Mouse (Mus musculus): ENCODE results near the gene Zfp759. TPM values are rescaled to one million over a fixed set of nuclear protein-coding genes. Genes with fewer than 3 reads are reported as not detected.

Gene Zfp759
- total and polyA plus RNA-seq, 3 experiments = 2.2 to 6.1 (median 2.6) TPM

DNA sequence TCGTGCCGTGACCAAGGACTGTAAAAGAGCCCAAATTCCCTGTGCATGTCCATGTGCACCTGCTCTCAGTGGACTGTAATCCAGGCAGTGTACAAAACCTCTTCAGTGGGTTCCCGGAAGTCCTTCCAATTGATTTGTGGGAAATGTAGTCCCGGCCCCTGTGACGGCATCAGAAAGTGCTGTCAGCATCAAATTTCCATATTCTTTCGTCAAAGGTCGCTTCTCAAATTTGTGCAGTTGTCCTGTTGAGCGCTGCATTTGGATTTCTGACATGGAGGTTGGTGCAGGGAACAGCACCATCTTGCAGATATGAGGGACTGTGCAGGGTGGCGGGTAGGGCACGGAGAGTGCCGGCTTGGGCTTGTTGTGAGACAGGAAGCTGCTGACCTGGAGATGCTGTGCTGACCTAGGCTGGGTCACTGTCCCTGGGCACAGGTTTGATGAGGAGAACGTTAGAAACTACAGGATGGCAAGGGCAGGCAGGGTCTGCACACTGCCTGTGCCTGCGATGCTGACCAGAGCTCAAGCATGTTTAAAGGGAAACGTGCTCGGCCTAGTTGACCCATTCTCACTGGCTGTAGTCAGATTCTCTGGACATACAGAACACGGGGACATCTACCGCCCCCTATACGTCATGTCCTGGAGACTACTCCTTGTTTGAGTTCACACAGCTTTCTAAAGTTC lies 6.7 kb downstream of the Zfp759 start:
- Histone ChIP-seq H3K27me3 (replicated peaks) (no peaks in the 10 kb centered on the region), H3K4me3 (replicated peaks in 1 of 3; ENCODE audit: low read depth in 2 of 3, low read length in 2 of 3, poor library complexity in 1 of 3) (peak overlapping the region; percentile 82 to 85 (median 84)), H3K79me2 (replicated peaks; ENCODE audit: control insufficient read depth, extremely low read depth, insufficient read depth, poor library complexity, severe bottlenecking) (no peaks in the 10 kb centered on the region), H3K4me2 (ENCODE audit: insufficient read depth, low read depth, poor library complexity, severe bottlenecking) (peak overlapping the region; percentile 1; the same call in 1 of the 2 replicates), H3K4me1 (ENCODE audit: control insufficient read depth in 1 of 2, insufficient read depth in 2 of 2) (peaks cover 0 to 11% of the 10 kb centered on the region in 2 experiments; a peak in 1 of 4 replicates), H3K9ac (ENCODE audit: insufficient read depth, low read depth) (peak overlapping the region; percentile 19), H3K27ac (ENCODE audit: insufficient read depth, low read depth) (peak overlapping the region; percentile 22), H3K9me3 (replicated peaks; ENCODE audit: low read length) (no peaks in the 10 kb centered on the region), H3K36me3 (replicated peaks in 1 of 2; ENCODE audit: control insufficient read depth in 1 of 2, insufficient read depth in 1 of 2, low read length in 1 of 2) (no peaks in the 10 kb centered on the region)
- in situ Hi-C loops (cut with MboI; ENCODE audit: low pct_ligation_motif_present, low pct_unique_long_range_greater_than_20kb, low sequenced_read_pairs) = no loop called here
- DNase-seq (ENCODE audit: extremely low read depth) = peak; percentile 92
- TF ChIP-seq MEF2A (IDR thresholded peaks at IDR 0.05; ENCODE audit: borderline replicate concordance, low read depth, low read length) = peak; percentile 39; the same call in 1 of the 2 replicates
- no peak for TF ChIP-seq E2F4 (IDR thresholded peaks at IDR 0.05; ENCODE audit: insufficient replicate concordance, low read depth, low read length)
- no peak for TF ChIP-seq JUN (IDR thresholded peaks at IDR 0.05; ENCODE audit: insufficient read depth, low read depth, low read length)
- no peak for TF ChIP-seq ZC3H11A (IDR thresholded peaks at IDR 0.05; ENCODE audit: low read depth, low read length)
- peak; percentile 62 for TF ChIP-seq POLR2A (IDR thresholded peaks at IDR 0.05; ENCODE audit: low read depth, low read length)
- TF ChIP-seq ELF1 (IDR thresholded peaks at IDR 0.05; ENCODE audit: low read depth, low read length) = peak; percentile 91
- TF ChIP-seq GABPA (IDR thresholded peaks at IDR 0.05; ENCODE audit: insufficient replicate concordance, low read depth, low read length) = peak; percentile 45; the same call in 1 of the 2 replicates
- peak in 1 of 2 experiments; percentile 42; a peak in 2 of 4 replicates for TF ChIP-seq CTCF (conservative IDR thresholded peaks at IDR 0.05 in 1 of 2, IDR thresholded peaks at IDR 0.05 in 1 of 2; ENCODE audit: low read depth in 2 of 2, low read length in 2 of 2)
- no peak for TF ChIP-seq MAFK (IDR thresholded peaks at IDR 0.05; ENCODE audit: insufficient replicate concordance, low read length)
- TF ChIP-seq POLR2AphosphoS2 (IDR thresholded peaks at IDR 0.05; ENCODE audit: low read depth, low read length) = no peak
- TF ChIP-seq TCF12 (IDR thresholded peaks at IDR 0.05; ENCODE audit: low read depth, low read length) = peak; percentile 52
- TF ChIP-seq MYC (IDR thresholded peaks at IDR 0.05; ENCODE audit: low read depth, low read length) = peak; percentile 59
- TF ChIP-seq CHD2 (IDR thresholded peaks at IDR 0.05; ENCODE audit: low read length) = no peak
- TF ChIP-seq HCFC1 (IDR thresholded peaks at IDR 0.05; ENCODE audit: low read depth, low read length) = peak; percentile 97
- TF ChIP-seq USF1 (IDR thresholded peaks at IDR 0.05; ENCODE audit: low read depth, low read length) = no peak
- no peak for TF ChIP-seq USF2 (conservative IDR thresholded peaks at IDR 0.05; ENCODE audit: low read depth, low read length)
- TF ChIP-seq MXI1 (IDR thresholded peaks at IDR 0.05; ENCODE audit: low read depth, low read length) = no peak
- no peak for TF ChIP-seq ZKSCAN1 (IDR thresholded peaks at IDR 0.05; ENCODE audit: borderline replicate concordance, low read depth, low read length)
- TF ChIP-seq JUND (conservative IDR thresholded peaks at IDR 0.05; ENCODE audit: low read depth, low read length) = no peak
- no peak for TF ChIP-seq CHD1 (IDR thresholded peaks at IDR 0.05; ENCODE audit: low read depth, low read length)
- no peak; the same call in 1 of the 2 replicates for TF ChIP-seq NELFE (IDR thresholded peaks at IDR 0.05; ENCODE audit: low read depth, low read length)
- TF ChIP-seq KAT2A (IDR thresholded peaks at IDR 0.05; ENCODE audit: insufficient replicate concordance, low read length) = peak; percentile 90; the same call in 1 of the 2 replicates
- dilution Hi-C loops (cut with MboI; ENCODE audit: extremely low pct_ligation_motif_present, extremely low pct_unique_long_range_greater_than_20kb, low sequenced_read_pairs) = no loop called here
